Mouse (Mus musculus) heart, embryonic 12.5 days (tissue): ENCODE results near the gene Tgif2. TPM values are rescaled to one million over a fixed set of nuclear protein-coding genes. Genes with fewer than 3 reads are reported as not detected.

Source experiments
- ATAC-seq: fragments of 200-750 bp; cut with Nextera tagmentation; 2 replicates; pipeline ENCODE4 v1.8.0; 2017; ENCODE audit warnings: moderate TSS enrichment, moderate library complexity; ENCODE audit not compliant: insufficient number of reproducible peaks, low FRiP score
- H3K27ac ChIP-seq: fragments of 300-500 bp; sonication (generic); 2 replicates; pipeline ENCODE4 v1.5.1; 2016; ENCODE audit warnings: mild to moderate bottlenecking, moderate library complexity; ENCODE audit not compliant: poor library complexity, severe bottlenecking
- H3K27me3 ChIP-seq: fragments of 300-500 bp; sonication (generic); replicated peaks from 2 replicates; pipeline ENCODE4 v1.6.1; 2016; ENCODE audit warnings: mild to moderate bottlenecking, moderate library complexity
- H3K36me3 ChIP-seq: fragments of 300-500 bp; sonication (generic); 2 replicates; pipeline ENCODE4 v1.6.1; 2016; ENCODE audit warnings: mild to moderate bottlenecking, moderate library complexity
- H3K4me1 ChIP-seq: fragments of 300-500 bp; sonication (generic); replicated peaks from 2 replicates; pipeline ENCODE4 v1.6.1; 2016; ENCODE audit warnings: mild to moderate bottlenecking
- H3K4me2 ChIP-seq: fragments of 300-500 bp; sonication (generic); 2 replicates; pipeline ENCODE4 v1.6.1; 2016; ENCODE audit warnings: mild to moderate bottlenecking, moderate library complexity
- H3K4me3 ChIP-seq: fragments of 300-500 bp; sonication (generic); 2 replicates; pipeline ENCODE4 v1.5.1; 2016; ENCODE audit warnings: mild to moderate bottlenecking
- H3K9ac ChIP-seq: fragments of 300-500 bp; sonication (generic); 2 replicates; pipeline ENCODE4 v1.6.1; 2016; ENCODE audit warnings: mild to moderate bottlenecking, moderate library complexity
- H3K9me3 ChIP-seq: fragments of 300-500 bp; sonication (generic); replicated peaks from 2 replicates; pipeline ENCODE4 v1.6.1; 2016; ENCODE audit warnings: mild to moderate bottlenecking, moderate library complexity
- WGBS: fragments of 180-500 bp; shearing (Covaris S2); methylation state at CpG from one replicate; pipeline ENCODE4 v1.1.7; 2016; 5-methylcytosine and 5-hydroxymethylcytosine counted together
- polyA plus RNA-seq: library from polyadenylated mRNA; unstranded; fragments of >200 nt; fragmentation: Nextera tagmentation; extraction: Ambion mirVana; gene quantifications from 2 replicates; pipeline ENCODE4 v1.2.1, GENCODE M21; 2016

Gene Tgif2
- polyA plus RNA-seq, 1 experiment from 2014 or later, result 43.1 TPM

- ATAC-seq, result 0 out of 2 replicates have a peak, but pooled peaks have one; percentile 2
- Histone ChIP-seq H3K4me2 (peak overlapping the region; percentile 83), H3K4me1 (peaks cover 38% of the 10 kb centered on the region), H3K27me3 (no peaks in the 10 kb centered on the region), H3K4me3 (peak overlapping the region; percentile 96), H3K9ac (peak overlapping the region; percentile 84), H3K9me3 (no peaks in the 10 kb centered on the region), H3K36me3 (peaks cover 27% of the 10 kb centered on the region), H3K27ac (peak overlapping the region; percentile 93)
- WGBS, result under 1% methylated on average over 19 of the region's 19 CpGs
These were observed 22.4 kb downstream of the Tgif2 start for GRCm38 (mm10) chr2:156862041-156862717.

GRCm38 (mm10) chr2:156862772-156863486 is 23.1 kb downstream of the Tgif2 start, which contains the start of gene Rab5if:
TSS of gene Rab5if (plus strand) at chr2:156863128.
- H3K27ac ChIP-seq, result peak within 1 kb of the TSS; percentile 93
- peak within 1 kb of the TSS; percentile 88 for H3K4me2 ChIP-seq
- WGBS, result under 1% methylated on average over 93 of the region's 98 CpGs
- H3K9ac ChIP-seq, result peak within 1 kb of the TSS; percentile 98
- H3K4me3 ChIP-seq, result peak within 1 kb of the TSS; percentile 96
- no peaks in the 10 kb centered on the region for H3K27me3 ChIP-seq
- H3K36me3 ChIP-seq, result peaks cover 34% of the 10 kb centered on the region
- peak; percentile 96 for ATAC-seq
- H3K9me3 ChIP-seq, result no peaks in the 10 kb centered on the region
- peaks cover 32% of the 10 kb centered on the region for H3K4me1 ChIP-seq

DNA sequence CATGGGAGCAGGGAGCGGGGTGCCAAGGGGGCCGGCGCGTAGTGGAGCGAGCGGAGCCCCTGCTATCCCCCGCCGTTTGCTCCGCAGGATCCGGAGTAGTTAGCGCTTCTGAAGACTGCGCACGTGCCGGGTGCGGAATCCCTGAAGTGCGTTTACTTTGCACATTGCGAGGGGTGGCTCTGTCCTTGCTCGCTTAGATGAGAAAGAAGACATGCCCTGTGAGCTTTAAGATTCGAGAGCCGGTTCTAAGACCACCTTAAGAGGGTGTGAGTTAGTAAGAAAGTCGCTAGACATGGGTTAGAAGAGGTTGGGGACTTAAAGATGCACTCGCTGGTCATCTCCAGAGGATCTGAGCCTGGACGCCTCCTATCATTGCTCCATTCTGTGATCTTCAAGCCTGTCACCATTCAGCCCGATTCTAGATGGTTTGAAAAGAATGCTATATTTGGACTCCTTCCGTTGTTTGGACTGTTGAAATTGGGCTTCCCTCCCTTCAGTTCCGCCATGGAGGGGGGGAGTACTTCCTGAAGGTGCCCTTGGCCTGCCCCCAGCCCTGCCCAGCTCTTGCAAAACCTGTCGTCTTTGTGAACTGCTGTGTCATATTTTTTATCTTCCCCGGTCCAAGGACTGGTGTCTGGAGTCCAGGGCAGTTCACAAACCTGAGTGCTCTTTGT is 23.8 kb downstream of the Tgif2 start:
- Histone ChIP-seq H3K9ac (peak overlapping the region; percentile 98), H3K9me3 (no peaks in the 10 kb centered on the region), H3K27me3 (no peaks in the 10 kb centered on the region), H3K4me3 (peak overlapping the region; percentile 96), H3K4me2 (peak overlapping the region; percentile 88), H3K27ac (peak overlapping the region; percentile 89), H3K36me3 (peaks cover 35% of the 10 kb centered on the region), H3K4me1 (peaks cover 26% of the 10 kb centered on the region)
- no peak; the same call in 1 of the 2 replicates for ATAC-seq
- under 1% methylated on average over 28 of the region's 28 CpGs for WGBS

- Histone ChIP-seq H3K4me3 (peak overlapping the region; percentile 96), H3K9me3 (no peaks in the 10 kb centered on the region), H3K27me3 (no peaks in the 10 kb centered on the region), H3K27ac (no peak overlapping the region), H3K4me1 (peaks cover 33% of the 10 kb centered on the region), H3K9ac (peak overlapping the region; percentile 98), H3K36me3 (peaks cover 43% of the 10 kb centered on the region), H3K4me2 (peak overlapping the region; percentile 88)
- no peak for ATAC-seq
- 77% methylated on average over 3 of the region's 3 CpGs for WGBS
These were observed 24.7 kb downstream of the Tgif2 start for GRCm38 (mm10) chr2:156864481-156864880.

DNA sequence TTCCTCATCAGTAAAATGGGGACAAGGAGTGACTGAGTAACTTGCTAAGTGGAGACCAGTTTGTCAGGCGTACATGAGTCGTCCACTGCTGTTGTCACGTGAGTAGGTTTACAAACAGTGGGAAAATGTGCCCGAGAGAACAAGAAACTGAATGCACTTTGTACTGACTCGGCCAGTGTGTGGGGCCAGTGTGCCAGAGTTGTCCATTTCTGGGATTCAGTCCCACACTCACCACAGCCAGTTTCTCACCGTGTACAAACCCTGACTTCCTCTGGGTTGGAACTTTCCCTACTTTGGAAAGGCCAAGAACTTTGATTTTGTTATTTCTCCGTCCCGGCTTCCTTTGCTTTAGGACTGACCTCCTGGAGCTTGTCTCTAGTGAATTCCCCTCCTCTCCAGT is 29.2 kb downstream of the Tgif2 start:
- Histone ChIP-seq H3K9me3 (no peaks in the 10 kb centered on the region), H3K4me3 (no peak overlapping the region), H3K27ac (no peak overlapping the region), H3K4me1 (peaks cover 33% of the 10 kb centered on the region), H3K27me3 (no peaks in the 10 kb centered on the region), H3K36me3 (peaks cover 83% of the 10 kb centered on the region), H3K9ac (no peak overlapping the region; the same call in 1 of the 2 replicates), H3K4me2 (no peak overlapping the region)
- WGBS, result 77% methylated on average over 8 of the region's 8 CpGs
- ATAC-seq, result no peak

DNA sequence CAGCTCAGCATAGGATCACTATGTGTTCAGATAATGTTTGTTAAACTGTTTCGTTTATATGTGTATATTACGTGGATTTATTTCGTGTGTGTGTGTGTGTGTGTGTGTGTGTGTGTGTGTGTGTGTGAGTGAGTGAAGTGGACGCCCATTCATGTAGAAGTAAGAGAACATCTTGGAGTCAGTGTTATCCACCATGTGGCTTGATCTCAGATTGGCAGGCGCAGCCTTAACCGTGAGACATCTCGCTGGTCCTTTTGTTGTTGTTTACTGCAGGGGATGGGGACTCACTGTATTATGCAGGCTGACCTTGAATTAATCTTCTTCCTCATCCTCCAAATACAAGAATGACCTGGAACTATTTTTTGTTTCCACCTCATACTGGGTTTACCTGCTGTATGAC is 29.7 kb downstream of the Tgif2 start:
- Histone ChIP-seq H3K27me3 (no peaks in the 10 kb centered on the region), H3K9ac (no peak overlapping the region), H3K4me1 (peaks cover 27% of the 10 kb centered on the region), H3K4me2 (no peak overlapping the region), H3K4me3 (no peak overlapping the region), H3K9me3 (no peaks in the 10 kb centered on the region), H3K36me3 (peaks cover 88% of the 10 kb centered on the region), H3K27ac (no peak overlapping the region)
- no peak for ATAC-seq
- WGBS, result 87% methylated on average over 7 of the region's 7 CpGs

- no peak for ATAC-seq
- peaks cover 91% of the 10 kb centered on the region for H3K36me3 ChIP-seq
These were observed 30.7 kb downstream of the Tgif2 start for GRCm38 (mm10) chr2:156870519-156870918.

DNA sequence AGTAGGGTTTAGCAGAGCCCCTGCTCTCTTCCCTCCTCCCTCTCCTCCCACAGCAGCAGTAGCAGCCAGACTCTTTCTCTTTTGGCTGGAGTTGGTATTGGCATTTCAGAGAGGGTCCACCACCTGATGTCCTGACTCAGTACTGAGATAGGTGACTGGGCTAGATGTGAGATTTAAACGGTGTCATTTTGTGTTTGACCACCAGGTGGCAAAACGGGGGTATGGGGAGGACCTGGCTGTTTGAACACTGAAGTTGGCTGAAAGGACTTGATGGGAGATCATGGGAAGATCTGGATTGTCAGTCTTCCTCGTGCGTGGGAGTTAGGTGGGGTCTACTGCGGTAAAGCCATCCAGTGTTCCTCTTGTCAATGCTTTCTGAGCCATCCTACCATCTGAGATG is 33.8 kb downstream of the Tgif2 start:
- no peaks in the 10 kb centered on the region for H3K9me3 ChIP-seq
- no peak overlapping the region for H3K27ac ChIP-seq
- ATAC-seq, result 0 out of 2 replicates have a peak, but pooled peaks have one; percentile 37
- H3K4me2 ChIP-seq, result no peak overlapping the region
- WGBS, result 28% methylated on average over 5 of the region's 5 CpGs
- H3K9ac ChIP-seq, result no peak overlapping the region
- H3K4me1 ChIP-seq, result peaks cover 17% of the 10 kb centered on the region
- H3K27me3 ChIP-seq, result no peaks in the 10 kb centered on the region
- H3K4me3 ChIP-seq, result no peak overlapping the region
- peaks cover 62% of the 10 kb centered on the region for H3K36me3 ChIP-seq

More at GRCm38 (mm10) chr2:156870519-156870918, 30.7 kb downstream of the Tgif2 start:
- Histone ChIP-seq H3K27me3 (no peaks in the 10 kb centered on the region), H3K4me1 (peaks cover 21% of the 10 kb centered on the region), H3K4me2 (no peak overlapping the region), H3K4me3 (no peak overlapping the region), H3K9me3 (no peaks in the 10 kb centered on the region), H3K9ac (no peak overlapping the region), H3K27ac (no peak overlapping the region)
- WGBS, result 46% methylated on average over 6 of the region's 6 CpGs

GRCm38 (mm10) chr2:156874047-156874759 is 34.4 kb downstream of the Tgif2 start:
- no peak overlapping the region for H3K27ac ChIP-seq
- peaks cover 56% of the 10 kb centered on the region for H3K36me3 ChIP-seq
- no peak overlapping the region for H3K4me2 ChIP-seq
- H3K4me1 ChIP-seq, result peaks cover 11% of the 10 kb centered on the region
- ATAC-seq, result no peak
- WGBS, result 84% methylated on average over 8 of the region's 8 CpGs
- no peaks in the 10 kb centered on the region for H3K9me3 ChIP-seq
- H3K4me3 ChIP-seq, result no peak overlapping the region
- H3K27me3 ChIP-seq, result no peaks in the 10 kb centered on the region
- no peak overlapping the region for H3K9ac ChIP-seq

DNA sequence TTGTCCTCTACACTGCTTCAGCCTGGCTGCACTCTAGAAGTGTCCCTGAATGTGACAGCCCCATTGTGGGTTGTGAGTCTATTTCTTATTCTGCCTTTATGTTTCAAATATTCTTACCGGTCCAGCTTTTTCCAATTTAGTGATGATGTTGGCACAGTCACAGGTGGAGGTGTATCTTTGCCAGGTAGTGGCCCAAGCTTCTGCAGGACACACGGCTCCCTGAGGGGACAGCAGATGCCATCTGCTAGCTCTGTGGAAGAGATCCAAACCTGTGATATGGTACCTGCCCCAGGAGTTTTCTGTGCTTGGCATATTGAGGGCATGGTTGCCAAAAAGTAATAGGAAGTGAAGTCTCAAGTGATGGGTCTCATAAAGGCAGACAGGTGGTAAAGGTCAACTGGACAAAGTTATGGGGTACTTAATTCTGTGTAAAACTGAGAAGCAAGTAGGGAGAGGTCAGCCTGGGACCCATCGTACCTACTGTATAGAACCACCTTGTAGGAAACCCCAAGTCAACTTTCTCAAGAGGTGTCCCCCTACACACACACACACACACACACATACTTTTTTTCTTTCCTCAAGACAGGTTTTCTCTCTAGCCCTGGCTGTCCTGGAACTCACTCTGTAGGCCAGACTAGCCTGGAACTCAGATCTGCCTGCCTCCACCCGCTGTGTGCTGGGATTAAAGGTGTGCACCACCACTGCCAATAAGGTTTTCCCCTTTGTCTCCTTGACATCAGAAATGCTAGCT is 35.1 kb downstream of the Tgif2 start:
- H3K4me1 ChIP-seq, result peaks cover 6% of the 10 kb centered on the region
- no peaks in the 10 kb centered on the region for H3K9me3 ChIP-seq
- H3K4me2 ChIP-seq, result no peak overlapping the region
- no peak overlapping the region for H3K4me3 ChIP-seq
- H3K27ac ChIP-seq, result no peak overlapping the region
- no peak for ATAC-seq
- H3K27me3 ChIP-seq, result no peaks in the 10 kb centered on the region
- H3K9ac ChIP-seq, result no peak overlapping the region
- whole genome bisulfite sequencing, result 94% methylated on average over 4 of the region's 4 CpGs
- peaks cover 50% of the 10 kb centered on the region for H3K36me3 ChIP-seq
